Mouse (Mus musculus) cerebellum, postnatal 4 days (tissue): ENCODE measurements at regions not wholly inside any gene's neighbourhood (a gene's known extent, or its start where the extent isn't known, plus 50 kb on each side); places are given as distances from the start of the nearest gene placed in this dataset.
A peak's percentile ranks its signal among the peaks of the same experiment; 100 is the strongest.
"Not testable (repeated sequence)": the region's sequence is repeated elsewhere in the genome, so short reads cannot be mapped to it uniquely, and the experiment has no call there.

Source experiments
- DNase-seq, 2 experiments: peaks; one replicate each; pipeline ENCODE4 v3.0.0; 2022; ENCODE audit warnings: low spot score in 2 of 2, mixed read lengths in 1 of 2

DNA sequence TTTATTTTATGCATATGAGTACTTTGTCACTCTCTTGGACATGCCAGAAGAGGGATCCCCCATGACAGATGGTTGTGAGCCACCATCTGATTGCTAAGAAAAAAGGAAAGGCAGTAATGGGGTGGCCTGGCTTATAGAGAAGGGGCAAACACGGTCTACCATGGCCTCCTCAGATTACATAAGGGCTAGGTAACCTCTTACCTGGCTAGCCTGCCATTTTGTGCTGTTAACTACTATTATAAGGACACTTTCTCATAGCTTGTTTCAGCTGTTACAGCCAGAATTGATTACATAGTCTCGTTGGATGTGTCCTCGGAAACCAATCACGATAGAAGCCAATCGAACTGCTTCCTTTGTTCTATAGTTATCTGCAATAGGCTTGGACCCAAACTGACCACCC, 60.9 kb upstream of the Gm14496 start:
- DNase-seq = no peak

DNA sequence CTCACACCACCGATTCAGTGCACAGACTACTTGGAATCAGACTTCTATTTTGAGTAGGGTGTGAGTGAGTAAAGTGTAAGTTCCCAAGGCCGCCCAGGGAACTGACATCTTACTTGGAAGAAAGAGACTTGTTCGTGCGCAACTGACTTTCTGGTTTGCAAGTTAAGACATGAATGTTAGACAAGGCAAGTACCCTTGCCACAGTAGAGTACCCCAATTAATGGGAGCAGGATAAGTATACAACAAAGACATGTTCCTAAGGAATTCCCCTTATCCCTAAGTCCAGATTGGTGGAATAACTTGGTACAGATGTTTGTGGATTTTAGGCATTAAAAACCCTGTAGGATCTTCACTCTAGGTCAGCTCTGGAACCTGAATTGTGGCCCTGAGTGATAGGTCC, 60.4 kb upstream of the Gm14496 start:
- not testable (repeated sequence) for DNase-seq

DNA sequence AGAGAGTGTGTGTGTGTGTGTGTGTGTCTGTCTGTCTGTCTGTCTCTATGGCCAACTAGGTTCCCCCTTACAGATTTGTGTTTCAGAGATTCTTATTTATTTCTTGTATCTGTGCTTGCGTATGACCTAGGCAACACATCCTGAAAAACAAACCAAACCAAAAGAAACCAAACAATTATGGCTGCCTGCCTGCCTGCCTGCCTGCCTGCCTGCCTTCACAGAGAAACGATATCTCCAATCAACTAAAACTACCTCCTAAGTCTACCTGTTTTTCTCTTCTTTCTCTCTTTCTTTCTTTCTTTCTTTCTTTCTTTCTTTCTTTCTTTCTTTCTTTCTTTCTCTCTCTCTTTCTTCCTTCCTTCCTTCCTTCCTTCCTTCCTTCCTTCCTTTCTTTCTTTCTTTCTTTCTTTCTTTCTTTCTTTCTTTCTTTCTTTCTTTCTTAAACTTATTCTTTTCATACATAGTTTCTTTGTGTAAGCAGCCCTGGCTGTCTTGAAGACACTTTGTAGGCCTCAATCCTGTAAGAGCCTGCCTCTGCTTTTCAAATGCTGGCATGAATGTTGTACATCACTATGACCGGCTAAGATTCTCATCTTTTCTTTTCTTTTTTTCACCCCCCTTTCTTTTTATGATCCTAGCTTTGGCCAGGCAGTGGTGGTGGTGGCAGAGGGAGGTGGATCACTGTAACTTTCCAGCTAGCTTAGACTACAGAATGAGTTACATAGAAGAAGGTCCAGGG, 59.7 kb upstream of the Gm14496 start:
- DNase-seq = peak; percentile 48 to 53

DNA sequence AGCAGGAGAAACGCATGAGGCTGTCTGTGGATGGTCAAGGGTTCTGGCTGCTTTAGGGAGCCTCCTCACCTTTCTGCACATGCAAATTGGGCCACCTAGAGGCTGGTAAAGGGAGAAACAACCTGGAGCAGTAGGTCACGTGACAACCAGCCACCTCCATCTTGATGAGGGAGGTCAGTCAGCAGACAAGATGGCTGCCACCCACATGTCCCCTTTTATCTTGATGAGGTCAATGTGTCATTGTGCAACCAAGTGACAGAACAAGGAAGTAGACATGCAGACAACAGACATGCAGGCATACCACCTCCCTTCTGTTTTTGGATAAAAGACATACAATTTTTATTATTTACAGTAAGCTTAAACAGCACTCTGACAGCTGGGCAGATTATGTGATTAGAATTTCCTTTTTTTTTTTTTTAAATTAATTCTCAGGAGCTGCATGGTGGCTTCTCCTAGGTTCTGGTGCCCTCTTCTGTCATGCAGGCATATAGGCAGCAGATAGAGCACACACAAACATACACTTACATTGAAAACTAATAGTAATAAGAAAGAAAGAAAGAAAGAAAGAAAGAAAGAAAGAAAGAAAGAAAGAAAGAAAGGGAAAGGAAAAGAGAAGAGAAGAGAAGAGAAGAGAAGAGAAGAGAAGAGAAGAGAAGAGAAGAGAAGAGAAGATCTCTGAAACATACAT, 58.9 kb upstream of the Gm14496 start:
- DNase-seq = peak; percentile 35 to 46
